Mouse (Mus musculus) midbrain, embryonic 13.5 days (tissue): ENCODE data around the gene Barx2. TPM values are rescaled to one million over a fixed set of nuclear protein-coding genes. Genes with fewer than 3 reads are reported as not detected.

Source experiments
- ATAC-seq: fragments of 200-750 bp; cut with Nextera tagmentation; 2 replicates; pipeline ENCODE4 v1.8.0; 2017; ENCODE audit warnings: mild to moderate bottlenecking, moderate TSS enrichment, moderate library complexity
- H3K27ac ChIP-seq: fragments of 300-500 bp; sonication (generic); 2 replicates; pipeline ENCODE4 v1.5.1; 2015; ENCODE audit warnings: inconsistent platforms, mild to moderate bottlenecking, moderate library complexity
- H3K27me3 ChIP-seq: fragments of 300-500 bp; sonication (generic); 2 replicates; pipeline ENCODE4 v1.6.1; 2015; ENCODE audit warnings: mild to moderate bottlenecking, inconsistent platforms
- H3K36me3 ChIP-seq: fragments of 300-500 bp; sonication (generic); 2 replicates; pipeline ENCODE4 v1.6.1; 2015; ENCODE audit warnings: mild to moderate bottlenecking, inconsistent platforms
- H3K4me1 ChIP-seq: fragments of 300-500 bp; sonication (generic); replicated peaks from 2 replicates; pipeline ENCODE4 v1.6.1; 2015; ENCODE audit warnings: inconsistent platforms
- H3K4me2 ChIP-seq: fragments of 300-500 bp; sonication (generic); replicated peaks from 2 replicates; pipeline ENCODE4 v1.6.1; 2015; ENCODE audit warnings: moderate library complexity, mild to moderate bottlenecking, inconsistent platforms
- H3K4me3 ChIP-seq: fragments of 300-500 bp; sonication (generic); replicated peaks from 2 replicates; pipeline ENCODE4 v1.5.1; 2015; ENCODE audit warnings: mild to moderate bottlenecking, inconsistent platforms
- H3K9ac ChIP-seq: fragments of 300-500 bp; sonication (generic); replicated peaks from 2 replicates; pipeline ENCODE4 v1.6.1; 2015; ENCODE audit warnings: mild to moderate bottlenecking, inconsistent platforms
- H3K9me3 ChIP-seq: fragments of 300-500 bp; sonication (generic); 2 replicates; pipeline ENCODE4 v1.6.1; 2016; ENCODE audit warnings: mild to moderate bottlenecking, inconsistent platforms
- whole genome bisulfite sequencing: fragments of 180-500 bp; shearing (Covaris S2); methylation state at CpG from one replicate; pipeline ENCODE4 v1.1.7; 2015; 5-methylcytosine and 5-hydroxymethylcytosine counted together
- polyA plus RNA-seq: library from polyadenylated mRNA; unstranded; fragments of >200 nt; fragmentation: Nextera tagmentation; extraction: Ambion mirVana; gene quantifications from 2 replicates; pipeline ENCODE4 v1.2.1, GENCODE M21; 2015

The Barx2 gene
- polyA plus RNA-seq, 1 experiment from 2014 or later = 0.13 TPM

DNA sequence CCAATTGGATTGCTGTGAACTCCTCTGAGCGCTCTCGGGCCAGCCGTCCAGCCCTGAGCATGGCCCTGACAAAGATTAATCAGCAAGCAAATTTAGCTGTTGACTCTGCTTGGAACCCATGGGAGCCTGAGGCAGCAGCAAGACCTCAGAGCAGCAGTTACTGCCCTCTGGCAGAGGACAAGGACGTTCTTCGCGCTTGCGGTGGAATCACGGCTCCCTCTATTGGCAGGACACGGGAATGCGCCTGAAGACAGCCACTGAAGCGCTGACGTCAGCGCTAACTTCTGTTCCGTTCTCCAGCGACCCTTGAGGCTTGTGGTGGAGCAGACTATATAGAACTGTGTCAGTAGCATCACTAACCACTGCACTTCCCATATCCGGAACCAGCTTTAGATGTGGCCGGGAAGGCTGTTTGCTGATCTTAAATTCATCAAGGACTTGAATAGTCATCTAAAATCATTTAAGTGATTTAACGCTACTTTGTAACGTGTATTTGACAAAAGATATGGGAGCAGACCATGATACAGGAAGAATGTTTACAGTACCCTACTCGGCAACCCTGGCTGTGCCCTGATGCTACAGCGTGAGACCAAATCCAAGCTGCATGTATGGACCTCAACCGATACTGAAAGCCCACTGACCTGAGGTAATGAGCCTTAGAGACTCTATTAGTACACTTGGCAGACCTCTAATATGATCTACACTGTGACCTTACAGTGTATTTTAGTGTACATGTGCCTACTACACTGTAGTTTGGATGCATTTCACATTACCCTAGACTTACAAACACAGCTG, 12.8 kb upstream of the Barx2 start:
- Histone ChIP-seq H3K9ac (no peak overlapping the region), H3K9me3 (no peaks in the 10 kb centered on the region), H3K4me1 (peaks cover 4% of the 10 kb centered on the region), H3K4me2 (0 out of 2 replicates have a peak overlapping the region, but pooled peaks have one; percentile 17), H3K36me3 (no peaks in the 10 kb centered on the region), H3K27ac (no peak overlapping the region), H3K27me3 (0 out of 2 replicates have a peak, but pooled peaks cover 9% of the 10 kb centered on the region), H3K4me3 (no peak overlapping the region)
- WGBS = 22% methylated on average over 22 of the region's 22 CpGs
- peak; percentile 91 for ATAC-seq

- H3K9ac ChIP-seq = no peak overlapping the region
- peaks cover 4% of the 10 kb centered on the region for H3K4me1 ChIP-seq
- H3K27ac ChIP-seq = no peak overlapping the region
- WGBS = 80% methylated on average over 7 of the region's 7 CpGs
- H3K4me2 ChIP-seq = no peak overlapping the region
- H3K4me3 ChIP-seq = no peak overlapping the region
- no peaks in the 10 kb centered on the region for H3K36me3 ChIP-seq
- no peaks in the 10 kb centered on the region for H3K9me3 ChIP-seq
- peaks cover 28% of the 10 kb centered on the region for H3K27me3 ChIP-seq
- ATAC-seq = no peak
Observed at GRCm38 (mm10) chr9:31923529-31923928, 10.3 kb upstream of the Barx2 start.

GRCm38 (mm10) chr9:31919802-31920201, 6.5 kb upstream of the Barx2 start:
- Histone ChIP-seq H3K4me3 (no peak overlapping the region), H3K4me1 (peaks cover 5% of the 10 kb centered on the region), H3K4me2 (no peak overlapping the region), H3K27ac (no peak overlapping the region), H3K36me3 (no peaks in the 10 kb centered on the region), H3K9me3 (no peaks in the 10 kb centered on the region), H3K27me3 (peaks cover 59% of the 10 kb centered on the region), H3K9ac (no peak overlapping the region)
- no peak for ATAC-seq
- whole genome bisulfite sequencing = 53% methylated on average over 1 of the region's 1 CpGs

- H3K4me1 ChIP-seq = peaks cover 29% of the 10 kb centered on the region
Observed at GRCm38 (mm10) chr9:31916421-31916820, 3.2 kb upstream of the Barx2 start.

DNA sequence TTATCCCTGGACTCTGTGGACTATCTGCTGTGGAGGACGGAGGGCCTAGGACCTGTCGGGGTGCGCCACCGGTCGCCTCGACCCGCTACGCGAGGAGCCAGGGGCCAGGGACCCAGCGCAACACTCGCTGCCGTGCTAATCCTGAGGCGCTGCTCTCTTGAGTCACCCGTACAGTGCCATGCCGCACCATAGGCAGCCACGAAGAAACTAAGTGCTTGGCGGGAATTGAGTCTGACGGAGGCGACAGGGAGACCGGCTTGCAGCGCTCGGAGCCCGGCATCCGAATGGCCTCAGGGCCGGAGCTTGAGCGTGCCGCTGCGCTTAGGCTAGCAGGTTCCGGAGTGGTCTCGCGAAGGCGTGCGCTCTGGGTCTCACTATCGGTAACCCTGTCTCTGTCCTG, 1.6 kb upstream of the Barx2 start:
- Histone ChIP-seq H3K4me2 (peak overlapping the region; percentile 99), H3K4me1 (peaks cover 29% of the 10 kb centered on the region), H3K27ac (no peak overlapping the region), H3K27me3 (peaks cover 95% of the 10 kb centered on the region), H3K9ac (no peak overlapping the region), H3K9me3 (no peaks in the 10 kb centered on the region), H3K36me3 (no peaks in the 10 kb centered on the region), H3K4me3 (peak overlapping the region; percentile 59)
- ATAC-seq = no peak
- under 1% methylated on average over 34 of the region's 34 CpGs for WGBS

More at GRCm38 (mm10) chr9:31916421-31916820, 3.2 kb upstream of the Barx2 start:
- no peak for ATAC-seq
- 8% methylated on average over 9 of the region's 9 CpGs for WGBS
- no peaks in the 10 kb centered on the region for H3K36me3 ChIP-seq
- H3K27ac ChIP-seq = no peak overlapping the region
- no peak overlapping the region for H3K4me2 ChIP-seq
- no peaks in the 10 kb centered on the region for H3K9me3 ChIP-seq
- no peak overlapping the region for H3K4me3 ChIP-seq
- H3K27me3 ChIP-seq = peaks cover 89% of the 10 kb centered on the region
- H3K9ac ChIP-seq = no peak overlapping the region

DNA sequence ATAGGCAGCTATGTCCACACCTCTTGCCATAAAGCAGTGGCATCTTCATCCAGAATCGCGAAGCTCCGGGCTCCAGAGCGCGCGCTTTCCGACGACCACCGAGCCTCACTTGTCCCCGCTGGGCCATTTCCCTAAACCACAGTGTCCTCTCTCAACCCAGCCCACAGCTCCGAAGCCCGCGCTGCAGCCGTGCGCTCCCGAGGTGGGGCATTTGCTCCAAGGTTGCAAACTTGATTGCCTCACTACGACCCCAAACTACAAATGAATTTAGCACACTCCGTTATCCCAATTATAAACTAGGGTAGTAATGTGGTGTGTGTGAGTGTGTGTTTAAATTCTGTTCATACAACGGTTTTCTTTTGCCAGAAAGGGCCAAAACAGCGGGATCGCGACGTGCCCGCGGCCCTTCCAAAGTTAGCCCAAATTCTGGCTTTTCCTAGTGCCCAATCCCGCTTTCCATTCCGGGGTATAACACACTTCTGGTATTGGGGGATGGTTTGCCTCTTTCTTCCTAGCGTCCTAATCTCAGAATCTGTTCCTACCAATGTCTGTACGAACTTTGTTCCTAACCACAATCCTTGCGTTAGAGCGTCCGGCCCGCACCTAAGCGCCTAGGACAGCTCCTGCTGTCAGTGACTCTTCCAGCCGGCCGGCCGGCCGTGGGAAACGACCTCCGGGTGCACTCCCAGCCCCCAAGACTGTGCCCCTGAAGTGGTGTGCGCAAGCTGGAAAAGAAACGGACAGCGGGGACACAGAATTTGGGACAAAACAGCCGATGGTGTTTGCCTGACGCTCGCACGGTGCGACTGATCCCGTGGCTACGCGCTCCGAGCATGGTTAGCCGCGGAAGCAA, 703 bp upstream of the Barx2 start:
- H3K9me3 ChIP-seq = no peaks in the 10 kb centered on the region
- H3K36me3 ChIP-seq = no peaks in the 10 kb centered on the region
- no peak overlapping the region; the same call in 1 of the 2 replicates for H3K9ac ChIP-seq
- H3K4me1 ChIP-seq = peaks cover 29% of the 10 kb centered on the region
- no peak overlapping the region for H3K27ac ChIP-seq
- H3K4me2 ChIP-seq = peak overlapping the region; percentile 99
- ATAC-seq = peak; percentile 51; the same call in 1 of the 2 replicates
- under 1% methylated on average over 54 of the region's 54 CpGs for WGBS
- H3K27me3 ChIP-seq = peaks cover 93% of the 10 kb centered on the region
- peak overlapping the region; percentile 59 for H3K4me3 ChIP-seq

- Histone ChIP-seq H3K4me2 (peak overlapping the region; percentile 99), H3K27me3 (peaks cover 91% of the 10 kb centered on the region), H3K9me3 (no peaks in the 10 kb centered on the region), H3K36me3 (no peaks in the 10 kb centered on the region), H3K4me3 (peak overlapping the region; percentile 59), H3K9ac (no peak overlapping the region), H3K4me1 (peaks cover 29% of the 10 kb centered on the region), H3K27ac (no peak overlapping the region)
- ATAC-seq = 0 out of 2 replicates have a peak, but pooled peaks have one; percentile 5
- 2% methylated on average over 16 of the region's 16 CpGs for WGBS
Observed at GRCm38 (mm10) chr9:31912553-31912920, 725 bp downstream of the Barx2 start.

GRCm38 (mm10) chr9:31910221-31910620, 3.0 kb downstream of the Barx2 start:
- H3K4me3 ChIP-seq = no peak overlapping the region
- peaks cover 28% of the 10 kb centered on the region for H3K4me1 ChIP-seq
- H3K27ac ChIP-seq = no peak overlapping the region
- H3K4me2 ChIP-seq = no peak overlapping the region
- H3K27me3 ChIP-seq = peaks cover 75% of the 10 kb centered on the region
- no peaks in the 10 kb centered on the region for H3K9me3 ChIP-seq
- H3K9ac ChIP-seq = no peak overlapping the region
- no peak for ATAC-seq
- no peaks in the 10 kb centered on the region for H3K36me3 ChIP-seq
- 34% methylated on average over 5 of the region's 5 CpGs for WGBS

DNA sequence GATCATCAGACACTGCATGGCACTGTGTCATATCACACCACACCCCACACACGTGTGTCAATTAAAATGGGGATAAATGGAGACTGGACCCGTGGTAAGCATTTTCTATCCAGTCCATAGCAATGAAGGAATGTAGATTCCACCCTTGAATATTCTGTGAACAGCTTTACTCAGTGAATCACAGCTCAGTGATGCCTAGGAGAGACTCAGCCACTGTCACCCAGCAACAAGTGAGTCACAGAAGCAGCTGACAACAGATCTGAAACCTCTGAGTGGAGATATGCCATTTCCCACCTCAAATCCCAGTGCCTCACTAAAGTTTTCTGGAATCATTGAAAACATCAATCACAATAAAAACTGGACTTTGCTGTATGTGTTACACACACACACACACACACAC, 11.5 kb downstream of the Barx2 start:
- 84% methylated on average over 2 of the region's 2 CpGs for WGBS
- Histone ChIP-seq H3K36me3 (no peaks in the 10 kb centered on the region), H3K4me2 (no peak overlapping the region), H3K27me3 (peaks cover 6% of the 10 kb centered on the region; the same call in 1 of the 2 replicates), H3K4me3 (no peak overlapping the region), H3K9ac (no peak overlapping the region), H3K27ac (no peak overlapping the region), H3K9me3 (no peaks in the 10 kb centered on the region), H3K4me1 (no peaks in the 10 kb centered on the region)
- ATAC-seq = no peak

- H3K4me2 ChIP-seq = no peak overlapping the region
- H3K36me3 ChIP-seq = no peaks in the 10 kb centered on the region
- no peaks in the 10 kb centered on the region for H3K27me3 ChIP-seq
- no peak overlapping the region for H3K4me3 ChIP-seq
- 25% methylated on average over 10 of the region's 10 CpGs for WGBS
- H3K27ac ChIP-seq = no peak overlapping the region
- H3K9me3 ChIP-seq = no peaks in the 10 kb centered on the region
- ATAC-seq = peak; percentile 66; the same call in 1 of the 2 replicates
- no peak overlapping the region for H3K9ac ChIP-seq
- H3K4me1 ChIP-seq = peaks cover 8% of the 10 kb centered on the region; the same call in 1 of the 2 replicates
Observed at GRCm38 (mm10) chr9:31894775-31895320, 18.4 kb downstream of the Barx2 start.

DNA sequence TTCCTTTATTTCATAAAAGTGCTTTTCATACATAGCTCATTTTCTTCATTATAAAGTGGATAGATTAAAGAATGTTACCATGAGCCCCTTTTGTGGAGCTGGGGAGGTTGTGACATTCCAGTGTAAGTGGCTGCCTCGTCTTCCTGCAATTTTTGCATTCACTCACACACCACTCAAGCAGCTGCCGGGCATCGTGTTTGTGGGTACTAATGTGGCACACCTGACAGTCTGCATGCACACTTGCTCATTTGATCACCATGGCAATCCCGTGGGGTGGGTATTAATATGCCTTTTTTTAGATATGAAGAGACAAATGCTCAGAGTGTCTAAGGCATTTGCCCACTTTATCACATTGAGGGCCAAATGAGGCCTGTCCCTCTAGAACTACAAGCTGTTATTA, 24.9 kb downstream of the Barx2 start:
- Histone ChIP-seq H3K4me3 (no peak overlapping the region), H3K9me3 (no peaks in the 10 kb centered on the region), H3K9ac (no peak overlapping the region), H3K27me3 (no peaks in the 10 kb centered on the region), H3K4me1 (no peaks in the 10 kb centered on the region), H3K4me2 (no peak overlapping the region), H3K27ac (no peak overlapping the region), H3K36me3 (no peaks in the 10 kb centered on the region)
- WGBS = 84% methylated on average over 4 of the region's 4 CpGs
- ATAC-seq = no peak

DNA sequence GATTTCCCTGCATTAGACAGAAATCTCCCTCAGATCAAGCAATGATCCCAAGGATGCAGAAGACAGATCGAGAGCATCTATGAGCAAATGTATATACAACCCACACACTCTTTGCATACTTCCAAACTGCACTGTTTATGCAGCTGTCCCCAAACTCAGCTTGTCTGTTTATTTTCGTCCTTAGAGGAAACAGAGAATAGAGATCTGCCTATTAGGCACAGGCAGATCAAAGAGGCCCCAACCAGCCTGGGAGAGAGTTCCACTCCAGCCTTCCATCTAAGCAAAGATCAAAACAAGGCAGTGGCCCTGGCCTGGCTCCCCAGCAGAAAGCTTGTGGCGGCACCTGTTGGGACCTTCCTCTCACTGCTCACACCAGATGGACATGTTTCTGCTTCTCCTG, 27.0 kb downstream of the Barx2 start:
- Histone ChIP-seq H3K9ac (no peak overlapping the region), H3K9me3 (no peaks in the 10 kb centered on the region), H3K27ac (no peak overlapping the region), H3K4me3 (no peak overlapping the region), H3K27me3 (no peaks in the 10 kb centered on the region), H3K36me3 (no peaks in the 10 kb centered on the region), H3K4me2 (no peak overlapping the region), H3K4me1 (no peaks in the 10 kb centered on the region)
- WGBS = 68% methylated on average over 3 of the region's 3 CpGs
- no peak for ATAC-seq
